Mouse (Mus musculus): Measurements from ENCODE around the gene Ebna1bp2.

Gene Ebna1bp2

DNA sequence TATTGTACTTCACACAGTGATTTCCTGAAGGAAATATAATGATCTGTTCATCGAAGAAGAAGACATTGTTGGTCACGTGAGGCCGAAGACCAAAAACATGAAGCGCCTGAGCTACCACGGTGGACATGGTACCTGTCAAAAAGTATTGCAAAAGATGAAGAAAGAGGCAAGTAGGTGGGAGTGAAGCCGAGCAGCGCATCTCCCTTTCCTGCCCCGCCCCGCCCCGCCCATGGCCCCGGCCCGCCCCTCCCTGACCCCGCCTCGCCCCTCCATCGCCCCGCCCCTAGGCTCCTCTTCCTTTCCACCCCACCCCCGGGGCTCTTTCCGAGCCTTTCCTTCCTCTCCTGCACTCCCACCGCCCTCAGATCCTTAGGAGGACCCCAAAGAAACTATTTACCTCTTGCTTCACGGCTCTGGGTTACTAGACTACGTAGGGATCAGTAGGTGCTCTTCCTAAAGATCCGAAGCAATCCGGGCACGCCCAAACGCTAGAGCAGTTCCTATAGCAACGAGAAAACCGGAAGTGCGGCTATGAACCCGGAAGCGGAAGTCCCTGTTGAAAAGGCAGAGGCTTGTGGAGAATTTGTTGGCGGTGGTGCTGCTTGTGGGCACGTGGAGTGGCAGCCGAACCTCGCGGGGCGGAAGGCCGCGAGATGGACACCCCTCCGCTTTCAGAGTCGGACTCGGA is at the start of gene Ebna1bp2, which contains the start of gene Cfap57:
TSS of gene Ebna1bp2 (plus strand) at position 521 of the 688 bp plus-strand sequence.
TSS of gene Cfap57 (minus strand) at position 499 of the 688 bp plus-strand sequence.
- no peak for TF ChIP-seq GATA4 (IDR thresholded peaks at IDR 0.05; ENCODE audit: insufficient replicate concordance, low read length)

DNA sequence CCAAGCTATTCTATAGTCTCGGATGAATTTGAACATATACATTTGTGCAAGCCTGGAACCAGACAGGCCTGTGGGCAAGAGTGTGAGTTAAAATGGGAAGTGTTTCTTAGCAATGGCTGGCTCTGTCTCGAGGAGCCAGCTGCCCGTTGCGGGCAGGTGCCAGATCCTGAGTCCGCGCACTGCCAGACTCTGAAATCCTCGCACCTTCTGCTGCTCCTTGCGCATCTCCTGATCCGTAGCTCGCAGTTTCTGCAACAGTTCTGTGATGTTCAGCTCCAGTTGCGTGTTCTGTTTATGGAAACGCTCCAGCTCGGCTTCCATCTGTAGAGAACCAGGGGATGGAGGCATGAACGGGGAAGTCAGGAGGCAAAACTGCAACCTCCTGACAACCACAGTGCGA is 49.2 kb upstream of the Ebna1bp2 start:
- no peak for TF ChIP-seq GATA4 (IDR thresholded peaks at IDR 0.05; ENCODE audit: insufficient replicate concordance, low read length)

DNA sequence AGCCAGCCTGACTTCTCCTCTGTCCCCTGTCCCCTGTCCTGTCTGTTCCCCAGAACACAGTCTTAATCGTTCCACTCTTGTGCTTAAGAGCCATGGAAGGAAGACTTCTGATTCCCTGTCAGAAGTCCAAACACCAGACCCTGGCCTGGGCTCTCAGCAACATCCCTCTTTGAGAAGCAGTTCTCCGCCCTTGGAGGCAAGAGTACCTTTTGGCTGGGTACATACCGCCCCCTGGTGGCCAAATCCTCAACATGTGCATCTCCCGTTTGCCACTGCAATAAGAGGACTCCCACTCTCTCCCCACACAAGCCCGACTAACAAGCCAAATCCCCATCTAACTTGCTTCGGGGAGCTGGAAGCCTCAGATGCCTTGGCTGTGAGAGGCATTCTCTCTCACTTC is 44.5 kb upstream of the Ebna1bp2 start:
- TF ChIP-seq GATA4 (IDR thresholded peaks at IDR 0.05; ENCODE audit: insufficient replicate concordance, low read length) = no peak

DNA sequence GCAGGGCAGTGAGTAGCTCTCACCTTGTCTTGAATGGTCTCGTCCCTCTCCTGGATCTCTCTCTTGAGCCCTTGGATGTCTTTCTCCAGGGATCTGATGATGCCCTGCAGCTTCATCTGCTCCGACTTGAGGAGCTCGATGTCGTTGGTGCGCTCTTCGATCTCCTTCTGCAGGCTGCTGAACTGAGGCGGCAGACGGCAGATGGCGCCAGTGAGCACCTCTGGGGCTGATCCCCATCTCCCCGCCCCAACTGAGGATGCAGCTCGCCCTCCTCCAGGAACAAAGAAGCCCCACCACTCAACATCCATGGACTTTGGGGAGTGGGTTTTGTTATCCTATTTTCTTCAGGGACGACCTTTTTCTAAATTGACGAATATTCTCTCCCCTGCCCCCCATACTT is 41.3 kb upstream of the Ebna1bp2 start:
- no peak for TF ChIP-seq GATA4 (IDR thresholded peaks at IDR 0.05; ENCODE audit: insufficient replicate concordance, low read length)

DNA sequence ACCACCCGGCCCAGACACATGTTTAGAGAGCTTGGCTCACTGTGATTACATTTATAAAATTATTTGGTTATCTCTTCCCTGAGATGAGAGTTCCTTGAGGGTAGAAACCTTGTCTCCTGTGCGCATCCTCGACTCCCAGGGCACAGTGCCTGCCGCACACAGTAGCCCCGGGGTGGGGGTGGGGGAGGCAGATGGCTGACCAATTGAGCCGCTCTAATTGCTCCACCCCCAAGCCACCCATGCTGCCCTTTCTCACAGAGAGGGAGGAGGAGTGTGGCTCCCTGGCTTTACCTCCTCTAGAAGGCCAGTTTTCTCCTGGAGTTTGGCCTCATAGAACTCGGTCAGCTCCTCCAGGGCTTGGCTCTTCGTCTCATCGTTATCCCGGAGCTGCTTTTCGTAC is 39.1 kb upstream of the Ebna1bp2 start:
- TF ChIP-seq GATA4 (IDR thresholded peaks at IDR 0.05; ENCODE audit: insufficient replicate concordance, low read length) = no peak

DNA sequence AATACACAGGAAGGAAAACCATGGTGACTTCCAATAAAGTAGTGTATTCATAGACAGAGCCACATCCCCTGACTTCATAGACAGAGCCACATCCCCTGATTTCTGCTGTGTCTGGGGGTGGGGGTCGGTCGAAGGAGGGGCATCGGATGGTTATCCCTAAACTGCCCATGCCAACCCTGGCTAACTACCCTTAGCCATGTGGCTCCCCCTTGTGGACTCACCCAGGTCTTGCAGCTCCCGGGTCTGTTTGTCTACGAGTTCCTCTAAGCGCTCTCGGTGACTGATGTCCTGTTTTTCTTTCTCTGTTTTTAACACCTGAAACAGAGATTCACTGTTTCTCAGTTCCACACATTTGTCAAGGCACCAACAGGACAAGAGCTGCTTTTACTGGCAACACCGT is 38.0 kb upstream of the Ebna1bp2 start:
- no peak for TF ChIP-seq GATA4 (IDR thresholded peaks at IDR 0.05; ENCODE audit: insufficient replicate concordance, low read length)

DNA sequence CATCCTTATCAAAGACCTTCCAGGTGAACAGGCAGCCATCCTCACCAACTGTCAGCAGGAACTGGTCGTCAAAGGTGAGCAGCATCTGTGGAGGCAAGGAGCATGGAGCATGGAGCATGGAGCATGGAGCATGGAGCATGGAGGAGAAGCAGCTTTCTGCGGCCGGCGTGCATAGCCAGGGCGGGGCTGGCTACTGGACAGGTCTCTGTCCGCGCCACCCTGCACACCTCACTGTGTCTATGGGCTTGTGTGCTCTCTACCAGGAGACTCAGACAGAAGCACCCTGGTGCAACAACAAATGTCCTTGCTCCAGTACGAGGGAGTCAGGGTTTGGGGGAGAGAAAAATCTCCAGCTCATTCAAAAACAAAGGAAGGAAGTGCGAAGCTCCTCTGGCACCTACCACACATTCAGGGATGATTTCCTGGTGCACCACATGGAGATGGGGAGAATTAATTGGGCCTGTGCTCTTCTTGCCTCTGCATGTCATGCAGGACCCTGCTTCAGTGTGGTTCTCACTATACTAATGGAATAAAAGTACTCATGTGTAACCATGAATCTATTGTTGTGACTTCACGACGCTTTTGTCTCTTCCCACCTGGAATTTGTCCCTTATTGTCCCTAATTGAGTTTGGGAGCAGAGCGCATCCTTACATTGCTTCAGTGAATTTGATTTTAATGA is 31.4 kb upstream of the Ebna1bp2 start:
- no peak for TF ChIP-seq GATA4 (IDR thresholded peaks at IDR 0.05; ENCODE audit: insufficient replicate concordance, low read length)

DNA sequence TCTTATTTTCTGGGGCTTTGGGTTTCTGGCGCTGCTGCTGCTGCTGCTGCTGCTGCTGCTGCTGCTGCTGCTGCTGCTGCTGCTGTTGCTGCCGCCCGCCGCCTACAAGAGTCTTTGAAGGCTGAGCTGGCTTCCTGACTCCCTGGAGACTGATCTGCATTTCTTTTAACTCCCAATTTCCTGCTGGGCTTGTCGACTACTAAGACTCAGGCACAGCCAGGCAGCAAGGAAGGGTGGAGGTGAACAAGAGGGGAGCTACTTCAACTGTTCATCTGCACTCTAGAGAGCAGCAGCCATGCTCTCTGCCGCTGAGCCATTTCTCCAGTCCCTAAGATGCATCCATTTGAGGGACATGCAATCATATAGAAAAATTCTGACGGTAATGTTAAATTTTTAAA is 30.9 kb upstream of the Ebna1bp2 start:
- TF ChIP-seq GATA4 (IDR thresholded peaks at IDR 0.05; ENCODE audit: insufficient replicate concordance, low read length) = no peak

DNA sequence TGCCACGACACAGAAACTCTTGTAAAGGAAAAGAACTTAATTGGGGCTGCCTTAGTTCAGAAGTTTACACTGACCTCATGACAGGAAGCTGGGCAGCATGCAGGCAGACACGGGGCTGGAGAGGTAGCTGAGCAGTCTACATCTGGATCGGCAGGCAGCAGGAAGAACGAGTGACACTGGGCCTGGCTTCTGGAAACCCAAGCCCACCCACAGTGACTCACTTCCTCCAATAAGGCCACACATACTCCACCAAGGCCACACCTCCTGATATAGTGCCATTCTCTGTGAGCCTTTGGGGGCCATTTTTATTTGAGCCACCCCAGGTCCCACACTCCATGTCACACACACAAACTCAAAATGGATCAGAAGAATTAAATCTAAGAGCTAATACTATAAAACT is 16.5 kb upstream of the Ebna1bp2 start:
- TF ChIP-seq GATA4 (IDR thresholded peaks at IDR 0.05; ENCODE audit: insufficient replicate concordance, low read length) = no peak

DNA sequence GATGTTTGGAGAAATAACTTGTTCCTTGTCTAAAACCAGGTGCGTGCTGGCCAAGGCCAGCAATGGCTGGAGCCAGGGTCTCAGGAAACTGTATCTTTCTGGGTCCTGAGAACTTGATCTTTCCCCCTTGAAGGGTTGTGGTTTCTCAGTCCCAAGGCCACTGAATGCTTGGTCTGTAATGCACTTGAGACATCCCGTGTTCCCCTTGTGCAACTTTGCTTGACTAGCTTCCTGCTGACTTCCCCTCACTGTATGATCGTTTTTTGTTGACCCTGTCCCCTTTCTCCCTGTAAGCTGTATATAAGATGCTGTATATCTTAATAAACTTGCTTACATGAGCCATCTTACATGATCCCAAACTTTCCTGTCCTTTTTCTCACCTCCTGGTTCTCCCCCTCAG is 10.8 kb upstream of the Ebna1bp2 start:
- TF ChIP-seq GATA4 (IDR thresholded peaks at IDR 0.05; ENCODE audit: insufficient replicate concordance, low read length) = no peak

DNA sequence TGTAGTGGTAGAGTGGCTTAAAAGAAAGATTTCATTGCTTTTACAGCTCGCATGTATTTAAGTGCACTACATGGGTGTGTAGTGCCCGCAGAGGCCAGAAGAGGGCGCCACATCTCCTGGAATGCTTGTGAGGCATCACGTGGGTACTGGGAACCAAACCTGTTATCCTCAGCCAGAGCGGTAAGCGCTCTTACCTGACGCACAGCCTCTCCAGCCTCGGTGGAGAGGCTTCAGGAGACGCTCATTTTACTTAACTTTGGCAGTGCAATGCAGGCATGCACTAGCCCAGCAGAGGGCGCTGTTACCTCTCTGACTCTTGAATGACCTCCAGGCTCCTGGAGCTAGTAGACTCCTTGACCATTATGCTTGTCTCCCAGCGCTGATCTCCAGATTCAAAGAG is 8.0 kb upstream of the Ebna1bp2 start:
- no peak for TF ChIP-seq GATA4 (IDR thresholded peaks at IDR 0.05; ENCODE audit: insufficient replicate concordance, low read length)

DNA sequence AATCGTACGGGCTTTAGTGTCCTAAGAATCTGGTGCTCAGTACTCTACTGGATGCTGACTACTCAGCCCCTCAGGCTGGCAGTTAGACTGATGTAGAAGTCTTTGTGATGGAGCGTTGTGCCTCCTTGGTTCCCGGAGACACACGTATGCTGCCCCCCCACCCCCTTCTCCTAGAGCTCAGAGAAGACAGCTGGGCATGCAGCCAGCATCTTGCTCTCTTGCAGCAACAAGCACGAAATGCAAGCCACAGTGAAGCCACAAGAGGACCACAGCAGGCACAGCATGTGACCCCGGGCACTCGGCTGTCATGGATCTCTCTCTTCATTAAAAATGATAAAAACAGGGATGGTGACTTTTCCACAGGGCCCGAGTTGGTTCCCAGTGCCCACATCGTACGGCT is 5.2 kb upstream of the Ebna1bp2 start:
- no peak for TF ChIP-seq GATA4 (IDR thresholded peaks at IDR 0.05; ENCODE audit: insufficient replicate concordance, low read length)

DNA sequence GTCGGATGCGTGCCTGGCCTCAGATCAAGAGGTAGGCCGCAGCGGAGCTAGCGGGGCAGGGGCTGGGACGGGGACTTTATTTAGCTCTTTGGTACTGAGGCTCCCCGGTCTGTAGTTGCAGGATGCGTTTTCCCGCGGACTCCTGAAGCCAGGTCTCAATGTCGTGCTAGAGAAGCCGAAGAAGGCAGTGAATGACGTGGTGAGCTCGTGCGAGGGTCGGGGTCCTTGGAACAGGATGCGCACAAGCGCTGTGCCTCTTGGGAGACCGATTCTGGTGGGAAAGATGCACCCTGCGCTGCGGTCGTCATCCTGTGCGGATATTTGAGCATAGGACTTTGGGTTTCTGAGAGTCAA is 345 bp downstream of the Ebna1bp2 start:
- TF ChIP-seq GATA4 (IDR thresholded peaks at IDR 0.05; ENCODE audit: insufficient replicate concordance, low read length) = no peak

DNA sequence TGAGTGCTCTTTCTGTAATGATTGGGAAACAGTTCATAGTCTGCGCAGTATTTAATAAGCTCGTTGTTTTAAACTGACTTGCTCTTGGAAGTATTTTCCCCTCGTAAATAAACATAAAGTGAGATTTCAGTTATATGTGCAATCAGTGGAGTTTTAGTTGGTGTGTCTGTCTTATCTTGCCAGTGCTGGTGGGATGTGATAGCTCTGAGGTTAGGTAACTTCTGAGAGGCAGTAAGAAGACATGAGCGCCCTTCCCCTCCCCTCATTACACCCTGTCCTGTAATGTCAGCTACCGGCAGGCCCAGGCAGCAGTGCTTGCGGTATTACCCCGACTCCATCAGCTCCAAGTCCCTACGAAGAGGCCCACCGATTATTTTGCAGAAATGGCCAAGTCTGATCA is 1.2 kb downstream of the Ebna1bp2 start:
- TF ChIP-seq GATA4 (IDR thresholded peaks at IDR 0.05; ENCODE audit: insufficient replicate concordance, low read length) = no peak

DNA sequence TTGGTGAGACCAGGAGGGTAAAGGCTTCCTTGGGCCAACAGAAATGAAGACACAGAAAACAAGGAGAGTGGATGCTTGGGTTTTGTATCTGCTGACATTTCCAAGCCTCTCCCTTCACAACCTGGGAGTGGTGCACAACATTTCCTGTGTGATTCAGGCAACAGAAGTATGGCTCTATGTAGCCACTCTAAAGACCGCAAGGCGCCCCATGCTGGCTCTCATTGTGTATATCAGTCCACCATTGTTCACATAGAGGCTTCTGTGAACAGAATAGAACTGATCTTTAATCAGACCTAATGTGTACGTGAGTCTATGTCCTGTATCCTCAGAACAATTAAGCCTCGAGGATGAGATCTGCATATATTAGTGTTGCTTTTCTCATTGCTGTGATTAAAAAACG is 9.7 kb downstream of the Ebna1bp2 start:
- TF ChIP-seq GATA4 (IDR thresholded peaks at IDR 0.05; ENCODE audit: insufficient replicate concordance, low read length) = no peak

DNA sequence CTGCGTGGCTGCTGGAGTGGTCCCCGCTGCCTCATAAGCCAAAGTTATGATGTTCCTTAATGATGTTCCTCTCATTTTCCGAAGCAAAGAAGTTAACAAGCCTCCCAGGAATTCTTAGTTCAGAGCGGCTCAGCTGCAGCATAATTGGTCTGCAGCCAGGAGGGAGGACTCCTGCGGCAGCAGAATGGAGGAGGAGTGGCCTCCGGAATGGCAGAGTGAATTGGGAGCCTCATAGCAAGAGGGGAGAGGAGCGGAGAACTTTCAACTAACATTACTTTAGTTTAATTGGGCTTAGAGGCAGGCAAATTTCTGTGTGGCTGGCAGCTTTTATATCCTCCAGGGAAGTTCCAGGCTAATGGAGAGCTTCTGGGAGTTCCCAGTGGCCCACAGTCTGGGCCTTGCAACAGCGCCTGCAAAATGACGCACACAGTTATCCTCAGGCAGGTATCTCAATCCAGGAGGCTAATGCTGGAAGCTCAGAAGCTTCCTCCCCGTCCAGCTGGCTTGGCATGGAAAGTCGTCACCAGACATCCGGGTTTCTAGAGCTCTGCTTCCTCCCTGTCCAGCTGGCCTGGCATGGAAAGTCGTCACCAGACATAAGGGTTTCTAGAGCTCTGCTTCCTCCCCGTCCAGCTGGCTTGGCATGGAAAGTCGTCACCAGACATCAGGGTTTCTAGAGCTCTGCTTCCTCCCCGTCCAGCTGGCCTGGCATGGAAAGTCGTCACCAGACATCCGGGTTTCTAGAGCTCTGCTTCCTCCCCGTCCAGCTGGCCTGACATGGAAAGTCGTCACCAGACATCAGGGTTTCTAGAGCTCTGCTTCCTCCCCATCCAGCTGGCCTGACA is 22.0 kb downstream of the Ebna1bp2 start:
- no peak for TF ChIP-seq GATA4 (IDR thresholded peaks at IDR 0.05; ENCODE audit: insufficient replicate concordance, low read length)
